Mouse (Mus musculus): ENCODE data around the gene Rpl11. TPM values are rescaled to one million over a fixed set of nuclear protein-coding genes. Genes with fewer than 3 reads are reported as not detected.

The Rpl11 gene
- polyA plus RNA-seq, 1 experiment from 2014 or later: 276 TPM

DNA sequence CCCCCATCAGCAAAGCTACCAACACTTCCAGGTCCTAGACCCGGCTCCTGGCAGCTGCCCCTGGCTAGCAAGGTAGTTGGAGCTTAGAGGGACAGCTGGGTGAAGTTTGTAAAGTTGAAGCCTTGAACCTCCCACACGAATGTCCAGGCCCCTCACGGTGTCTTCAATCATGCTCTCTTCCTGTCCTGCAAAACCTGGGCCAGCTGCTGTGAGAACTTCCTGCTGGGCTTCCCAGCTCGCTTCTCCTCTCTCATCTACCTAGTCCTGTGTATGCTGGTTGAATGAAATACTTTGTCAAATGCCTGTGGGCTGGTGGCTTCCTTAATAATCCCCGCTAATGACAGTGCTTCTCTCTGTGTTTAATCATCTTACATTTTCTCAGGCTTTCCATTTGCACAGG is 35.1 kb upstream of the Rpl11 start:
- no peak overlapping the region for H3K9ac ChIP-seq
- no peaks in the 10 kb centered on the region for H3K27me3 ChIP-seq (replicated peaks)
- H3K9me3 ChIP-seq: no peaks in the 10 kb centered on the region
- H3K36me3 ChIP-seq (replicated peaks): no peaks in the 10 kb centered on the region
- H3K4me2 ChIP-seq: no peak overlapping the region
- no peak for ATAC-seq (replicated peaks)
- H3K27ac ChIP-seq: no peak overlapping the region
- H3K4me3 ChIP-seq: no peak overlapping the region
- 81% methylated on average over 5 of the region's 5 CpGs for WGBS
- H3K4me1 ChIP-seq: 0 out of 2 replicates have a peak, but pooled peaks cover 4% of the 10 kb centered on the region

DNA sequence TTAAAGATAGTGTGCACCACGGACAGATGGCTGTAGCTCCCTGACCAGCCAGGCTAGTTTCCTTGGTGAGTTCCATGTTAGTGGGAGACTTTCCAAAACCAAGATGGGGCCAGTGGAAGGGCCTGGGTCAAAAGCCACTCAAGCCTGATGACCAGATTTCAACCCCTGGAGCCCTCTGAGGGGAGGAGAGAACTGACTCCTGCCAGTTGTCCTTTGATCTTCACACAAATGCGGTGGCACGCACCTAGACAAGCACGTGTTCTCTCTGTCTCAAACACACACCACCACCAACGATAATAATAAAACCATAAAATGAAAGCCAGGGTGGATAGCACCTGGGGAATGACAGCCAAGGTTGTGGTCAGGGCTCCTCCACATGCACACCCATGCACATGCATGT is 34.0 kb upstream of the Rpl11 start:
- H3K9me3 ChIP-seq: no peaks in the 10 kb centered on the region
- no peak overlapping the region for H3K4me3 ChIP-seq
- WGBS: 93% methylated on average over 5 of the region's 5 CpGs
- no peak for ATAC-seq (replicated peaks)
- no peak overlapping the region for H3K9ac ChIP-seq
- no peak overlapping the region for H3K27ac ChIP-seq
- H3K4me1 ChIP-seq: 0 out of 2 replicates have a peak, but pooled peaks cover 4% of the 10 kb centered on the region
- no peaks in the 10 kb centered on the region for H3K36me3 ChIP-seq (replicated peaks)
- H3K4me2 ChIP-seq: no peak overlapping the region
- peaks cover 1% of the 10 kb centered on the region for H3K27me3 ChIP-seq (replicated peaks)

DNA sequence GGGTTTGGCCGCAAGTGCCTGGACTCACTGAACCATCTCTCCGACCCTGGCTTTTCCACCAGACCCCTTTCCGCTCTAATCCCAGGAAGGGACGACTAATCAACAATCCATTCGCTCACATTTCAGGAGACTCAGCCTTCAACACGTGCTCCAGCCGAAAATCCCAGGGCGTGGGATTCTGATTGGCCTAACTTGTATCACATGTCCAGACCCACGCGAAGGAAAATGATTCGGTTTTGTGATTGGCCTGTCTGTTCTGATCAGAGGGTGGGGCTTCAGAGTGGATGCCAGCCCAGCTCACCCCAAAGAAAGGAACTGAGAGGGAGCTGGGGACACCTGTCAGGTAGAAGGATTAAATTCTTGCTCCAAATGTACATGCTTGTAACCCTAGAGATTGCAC is 31.6 kb upstream of the Rpl11 start:
- Histone ChIP-seq H3K9ac (no peak overlapping the region), H3K9me3 (no peaks in the 10 kb centered on the region), H3K27ac (no peak overlapping the region), H3K27me3 (replicated peaks) (peaks cover 18% of the 10 kb centered on the region), H3K4me3 (no peak overlapping the region), H3K36me3 (replicated peaks) (no peaks in the 10 kb centered on the region), H3K4me2 (no peak overlapping the region), H3K4me1 (peaks cover 12% of the 10 kb centered on the region)
- no peak for ATAC-seq (replicated peaks)
- 90% methylated on average over 11 of the region's 11 CpGs for WGBS

DNA sequence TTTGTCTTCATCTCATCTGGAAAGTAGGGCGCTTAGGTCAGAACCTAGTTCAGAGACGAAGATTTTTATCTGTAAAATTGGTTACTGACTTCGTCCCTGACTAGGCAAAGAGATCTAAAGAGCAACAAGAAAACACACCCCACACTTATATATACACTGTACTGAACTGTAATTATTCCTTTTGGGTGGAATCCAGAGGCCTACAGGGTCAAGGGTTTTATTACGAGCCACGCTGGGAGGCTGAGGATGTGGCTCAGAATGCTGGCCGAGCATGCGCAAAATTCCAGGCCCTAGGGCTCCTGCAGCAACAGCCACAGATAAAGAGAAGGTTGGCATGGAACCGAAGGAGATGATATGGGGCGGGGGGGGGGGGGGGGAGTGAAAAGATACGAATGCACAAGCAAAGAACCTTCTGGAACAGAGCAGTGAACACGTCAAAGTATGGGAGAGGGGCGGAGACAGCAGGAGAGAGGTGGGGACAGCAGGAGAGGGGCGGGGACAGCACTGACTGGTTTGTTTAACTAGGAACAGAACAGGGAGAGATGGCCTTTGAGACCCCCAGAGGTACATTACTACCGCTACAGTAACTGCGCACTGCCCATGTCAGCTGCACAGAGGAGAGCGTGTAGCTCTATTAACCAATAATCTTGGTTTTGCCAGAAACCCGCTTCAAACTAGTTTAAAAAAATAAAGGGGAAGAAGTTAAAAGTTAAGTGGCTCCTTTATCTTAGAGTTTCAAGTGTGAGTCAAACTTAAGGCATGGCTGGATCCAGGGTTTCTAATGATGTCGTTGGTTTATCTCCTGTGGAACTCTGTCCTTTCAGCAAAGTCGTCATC is 30.3 kb upstream of the Rpl11 start:
- ATAC-seq (replicated peaks): no peak

DNA sequence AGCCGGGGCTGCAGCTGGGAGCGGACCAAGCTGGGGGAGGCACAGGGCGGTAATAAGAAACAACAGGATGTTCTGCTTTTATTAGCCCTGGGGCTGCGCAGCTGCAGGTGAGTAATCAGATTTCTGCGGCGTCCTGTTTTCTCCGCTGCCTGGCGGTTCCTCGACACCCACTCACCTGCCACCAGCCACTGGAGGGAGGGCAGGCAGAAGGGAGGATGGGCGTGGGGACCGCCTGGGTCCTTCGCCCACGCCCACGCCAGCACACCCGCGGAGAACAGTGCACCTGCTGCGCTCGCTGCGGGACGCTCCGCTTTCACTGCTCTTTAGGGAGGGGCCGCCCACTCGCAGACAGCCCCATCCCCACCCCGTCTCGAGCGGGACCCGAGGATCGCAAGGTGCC is 28.5 kb upstream of the Rpl11 start:
- peaks cover 18% of the 10 kb centered on the region for H3K27me3 ChIP-seq (replicated peaks)
- H3K9ac ChIP-seq: peak overlapping the region; percentile 43
- H3K4me3 ChIP-seq: peak overlapping the region; percentile 34
- no peak for ATAC-seq (replicated peaks)
- H3K9me3 ChIP-seq: no peaks in the 10 kb centered on the region
- 4% methylated on average over 28 of the region's 28 CpGs for WGBS
- H3K4me1 ChIP-seq: peaks cover 8% of the 10 kb centered on the region
- no peaks in the 10 kb centered on the region for H3K36me3 ChIP-seq (replicated peaks)
- peak overlapping the region; percentile 69 for H3K4me2 ChIP-seq
- H3K27ac ChIP-seq: no peak overlapping the region

More for the DNA sequence above, 30.3 kb upstream of the Rpl11 start:
- no peak overlapping the region for H3K4me3 ChIP-seq
- 87% methylated on average over 19 of the region's 19 CpGs for WGBS
- peaks cover 18% of the 10 kb centered on the region for H3K27me3 ChIP-seq (replicated peaks)
- no peak overlapping the region for H3K4me2 ChIP-seq
- H3K36me3 ChIP-seq (replicated peaks): no peaks in the 10 kb centered on the region
- H3K9me3 ChIP-seq: no peaks in the 10 kb centered on the region
- no peak overlapping the region for H3K9ac ChIP-seq
- peaks cover 8% of the 10 kb centered on the region for H3K4me1 ChIP-seq
- H3K27ac ChIP-seq: no peak overlapping the region

DNA sequence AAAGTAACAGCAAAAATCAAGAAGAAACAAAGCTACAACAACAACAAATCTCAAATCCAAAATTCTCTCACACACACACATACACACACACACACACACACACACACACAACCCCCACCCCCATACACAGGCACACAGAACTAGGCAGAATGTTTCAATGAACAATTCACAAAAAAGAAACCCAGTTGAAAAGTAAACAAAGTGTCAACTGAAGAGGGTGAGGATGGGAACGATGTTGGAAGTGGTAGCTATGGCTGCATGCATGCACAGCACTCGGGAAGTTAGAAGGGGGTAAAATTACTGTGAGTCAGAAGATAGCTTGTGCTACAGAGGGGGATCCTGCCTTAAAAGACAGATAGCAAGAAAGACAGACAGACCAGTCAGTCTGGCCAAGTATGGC is 25.4 kb upstream of the Rpl11 start:
- no peak overlapping the region for H3K27ac ChIP-seq
- no peaks in the 10 kb centered on the region for H3K36me3 ChIP-seq (replicated peaks)
- peaks cover 8% of the 10 kb centered on the region for H3K4me1 ChIP-seq
- H3K9me3 ChIP-seq: no peaks in the 10 kb centered on the region
- no peak overlapping the region for H3K4me3 ChIP-seq
- peaks cover 18% of the 10 kb centered on the region for H3K27me3 ChIP-seq (replicated peaks)
- H3K9ac ChIP-seq: no peak overlapping the region
- no peak overlapping the region for H3K4me2 ChIP-seq
- 62% methylated on average over 2 of the region's 2 CpGs for WGBS
- ATAC-seq (replicated peaks): no peak

DNA sequence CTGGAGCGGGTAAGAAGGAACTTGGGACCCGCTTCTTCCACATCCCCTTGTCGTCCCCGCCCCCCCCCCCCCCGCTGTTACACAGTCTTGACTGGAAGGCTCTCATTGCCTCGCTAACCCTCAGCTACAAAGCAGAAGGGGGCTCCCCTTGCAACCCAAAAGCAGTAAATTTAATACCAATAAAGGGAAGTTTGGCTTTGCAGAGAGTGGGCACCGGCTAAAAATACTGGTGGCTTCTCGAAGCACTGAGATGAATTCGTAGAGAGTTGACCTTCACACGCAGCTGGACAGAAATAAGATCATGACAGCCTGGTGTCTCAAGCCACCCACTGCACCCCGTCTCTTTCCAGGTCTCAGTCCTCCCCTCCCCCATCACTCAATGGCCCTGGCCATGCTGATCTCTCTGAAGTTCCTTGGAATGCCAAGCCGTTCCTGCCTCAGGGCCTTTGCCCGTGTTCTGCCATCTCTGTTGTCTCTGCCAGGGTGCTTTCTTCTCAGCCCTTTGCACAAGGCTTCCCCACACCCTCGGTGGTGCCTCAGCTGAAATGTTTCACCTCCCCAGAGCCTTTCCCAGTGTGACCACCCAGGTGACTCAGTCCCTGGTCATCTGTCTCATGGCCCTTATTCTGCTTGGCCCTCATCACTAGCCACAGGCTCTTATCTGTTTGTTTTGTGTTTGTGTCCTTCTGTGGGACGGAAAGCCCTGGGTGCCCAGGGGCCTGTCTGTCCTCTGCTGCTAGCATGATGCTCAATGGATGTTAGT is 23.7 kb upstream of the Rpl11 start:
- Histone ChIP-seq H3K36me3 (replicated peaks) (no peaks in the 10 kb centered on the region), H3K4me3 (no peak overlapping the region), H3K4me2 (no peak overlapping the region), H3K9ac (no peak overlapping the region), H3K27ac (no peak overlapping the region), H3K27me3 (replicated peaks) (peaks cover 14% of the 10 kb centered on the region), H3K9me3 (no peaks in the 10 kb centered on the region), H3K4me1 (peaks cover 7% of the 10 kb centered on the region)
- 70% methylated on average over 15 of the region's 15 CpGs for WGBS
- ATAC-seq (replicated peaks): no peak

DNA sequence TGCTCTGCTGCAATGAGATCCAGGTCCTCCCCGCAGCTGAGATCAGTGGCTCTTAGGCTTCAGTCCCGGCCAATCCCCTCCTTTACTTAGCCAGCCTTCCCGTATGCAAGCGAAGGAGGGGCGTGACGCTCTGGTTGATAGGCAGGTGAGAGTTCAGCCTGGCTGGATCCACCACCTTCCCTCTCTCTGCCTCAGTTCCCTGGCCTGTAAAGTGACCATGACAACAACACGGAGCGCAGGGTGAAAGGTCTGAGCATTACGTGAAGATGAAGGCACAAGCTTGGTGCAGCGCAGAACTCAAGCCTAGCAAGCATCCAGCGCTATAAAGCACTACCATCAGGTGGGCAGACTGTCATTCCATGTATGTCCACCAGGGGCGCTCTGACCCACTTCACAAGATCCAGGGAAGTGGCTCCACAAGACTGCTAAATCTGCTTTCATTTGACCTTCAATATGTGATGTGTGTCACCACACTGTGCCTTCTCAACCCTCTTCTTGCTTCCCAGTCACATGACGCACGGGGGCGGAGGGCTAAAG is 18.0 kb upstream of the Rpl11 start:
- ATAC-seq (replicated peaks): peak; percentile 54; the same call in 1 of the 2 replicates
- H3K4me1 ChIP-seq: peaks cover 9% of the 10 kb centered on the region
- peak overlapping the region; percentile 40 for H3K4me2 ChIP-seq
- H3K9me3 ChIP-seq: no peaks in the 10 kb centered on the region
- no peak overlapping the region for H3K9ac ChIP-seq
- no peak overlapping the region for H3K27ac ChIP-seq
- H3K4me3 ChIP-seq: 0 out of 2 replicates have a peak overlapping the region, but pooled peaks have one; percentile 13
- no peaks in the 10 kb centered on the region for H3K36me3 ChIP-seq (replicated peaks)
- 4% methylated on average over 15 of the region's 15 CpGs for WGBS
- no peaks in the 10 kb centered on the region for H3K27me3 ChIP-seq (replicated peaks)

DNA sequence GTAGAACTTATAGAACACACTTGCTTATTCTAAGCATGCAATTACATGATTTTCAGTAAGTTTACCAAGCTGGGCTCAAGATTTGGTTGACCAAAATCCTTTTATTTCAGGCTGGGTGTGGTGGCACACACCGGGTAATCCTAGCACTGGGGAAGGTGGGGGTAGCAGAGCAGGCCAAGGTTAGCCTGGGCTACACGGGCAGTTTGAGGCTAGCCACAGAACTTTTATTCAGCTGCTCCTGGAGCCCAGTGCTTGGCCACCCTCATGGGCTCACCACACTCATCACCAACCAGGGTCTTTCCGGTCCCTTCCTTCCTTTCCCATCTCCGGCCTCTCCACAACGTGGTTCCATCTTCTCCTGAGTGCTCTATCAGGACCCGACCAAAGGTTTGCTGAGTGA is 17.4 kb upstream of the Rpl11 start:
- Histone ChIP-seq H3K36me3 (replicated peaks) (no peaks in the 10 kb centered on the region), H3K9me3 (no peaks in the 10 kb centered on the region), H3K4me2 (no peak overlapping the region), H3K4me1 (peaks cover 9% of the 10 kb centered on the region), H3K4me3 (no peak overlapping the region), H3K9ac (no peak overlapping the region), H3K27me3 (replicated peaks) (no peaks in the 10 kb centered on the region), H3K27ac (no peak overlapping the region)
- WGBS: 58% methylated on average over 6 of the region's 6 CpGs
- no peak; the same call in 1 of the 2 replicates for ATAC-seq (replicated peaks)

DNA sequence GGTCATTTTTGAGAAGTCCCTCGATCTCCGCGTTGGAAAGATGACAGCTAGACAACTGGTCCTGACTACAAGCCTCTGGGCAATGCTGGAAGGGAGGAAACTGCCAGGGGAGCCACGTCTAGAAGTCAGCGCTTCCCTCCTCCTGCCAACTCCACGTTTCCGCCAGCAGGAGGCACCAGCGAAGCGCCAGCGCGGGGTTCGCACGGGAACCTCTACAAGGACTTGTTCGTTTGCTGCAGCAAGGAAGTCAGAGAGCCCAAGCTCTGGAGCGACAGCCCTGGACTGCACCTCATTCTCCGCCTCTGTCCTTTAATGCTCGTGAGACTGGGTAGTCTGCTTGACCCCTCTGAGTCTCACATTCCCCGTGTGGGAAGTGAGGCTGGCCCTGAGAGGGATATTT is 16.7 kb upstream of the Rpl11 start:
- Histone ChIP-seq H3K27me3 (replicated peaks) (no peaks in the 10 kb centered on the region), H3K4me3 (no peak overlapping the region), H3K4me1 (peaks cover 9% of the 10 kb centered on the region), H3K9me3 (no peaks in the 10 kb centered on the region), H3K9ac (no peak overlapping the region), H3K27ac (no peak overlapping the region), H3K36me3 (replicated peaks) (no peaks in the 10 kb centered on the region), H3K4me2 (no peak overlapping the region; the same call in 1 of the 2 replicates)
- 2% methylated on average over 18 of the region's 18 CpGs for WGBS
- no peak for ATAC-seq (replicated peaks)

DNA sequence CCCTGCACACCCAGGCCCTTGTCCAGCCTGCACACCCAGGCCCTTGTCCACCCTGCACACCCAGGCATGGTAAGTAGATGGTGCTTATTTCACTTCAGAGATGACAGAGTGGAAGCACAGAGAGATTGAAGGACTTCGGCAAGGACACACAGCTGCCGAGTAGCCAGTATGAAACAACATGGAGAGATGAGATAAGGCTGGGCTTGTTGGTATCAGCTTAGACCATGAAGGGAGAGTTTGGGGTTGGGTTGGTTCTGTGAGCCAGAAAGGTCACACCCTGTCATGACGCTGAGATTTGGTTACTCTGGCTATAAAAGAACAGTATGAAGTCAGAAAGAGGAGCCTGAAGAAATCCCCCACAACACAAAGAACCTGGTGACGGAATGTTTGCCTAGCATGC is 16.1 kb upstream of the Rpl11 start:
- peaks cover 9% of the 10 kb centered on the region for H3K4me1 ChIP-seq
- WGBS: 67% methylated on average over 4 of the region's 4 CpGs
- no peak overlapping the region for H3K4me3 ChIP-seq
- no peak overlapping the region for H3K9ac ChIP-seq
- H3K27ac ChIP-seq: no peak overlapping the region
- H3K27me3 ChIP-seq (replicated peaks): no peaks in the 10 kb centered on the region
- H3K36me3 ChIP-seq (replicated peaks): no peaks in the 10 kb centered on the region
- no peaks in the 10 kb centered on the region for H3K9me3 ChIP-seq
- no peak overlapping the region for H3K4me2 ChIP-seq
- no peak for ATAC-seq (replicated peaks)

DNA sequence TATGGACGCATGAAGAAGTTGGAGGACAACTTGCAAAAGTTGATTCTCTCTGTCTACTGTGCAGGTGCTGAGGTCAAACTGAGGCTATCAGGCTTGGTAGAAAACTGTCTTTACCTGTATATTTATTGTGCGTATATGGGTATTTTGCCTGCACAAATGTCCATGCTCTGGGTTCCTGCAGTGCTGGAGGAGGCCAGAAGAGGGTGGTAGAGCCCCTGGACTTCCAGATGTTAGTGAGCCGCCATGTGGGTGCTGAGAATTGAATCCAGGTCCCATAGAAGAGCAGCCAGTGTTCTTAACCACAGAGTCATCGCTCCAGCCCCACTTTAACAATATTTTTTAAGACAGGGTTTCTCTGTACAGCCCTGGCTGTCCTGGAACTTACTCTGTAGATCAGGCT is 9.9 kb upstream of the Rpl11 start:
- Histone ChIP-seq H3K27me3 (replicated peaks) (no peaks in the 10 kb centered on the region), H3K4me3 (no peak overlapping the region), H3K9ac (no peak overlapping the region), H3K27ac (no peak overlapping the region), H3K36me3 (replicated peaks) (no peaks in the 10 kb centered on the region), H3K9me3 (no peaks in the 10 kb centered on the region), H3K4me2 (no peak overlapping the region), H3K4me1 (no peaks in the 10 kb centered on the region)
- WGBS: 95% methylated on average over 4 of the region's 4 CpGs
- no peak for ATAC-seq (replicated peaks)
